24 mouse cellular contexts compared by ENCODE assay signal in the genomic region with DNA sequence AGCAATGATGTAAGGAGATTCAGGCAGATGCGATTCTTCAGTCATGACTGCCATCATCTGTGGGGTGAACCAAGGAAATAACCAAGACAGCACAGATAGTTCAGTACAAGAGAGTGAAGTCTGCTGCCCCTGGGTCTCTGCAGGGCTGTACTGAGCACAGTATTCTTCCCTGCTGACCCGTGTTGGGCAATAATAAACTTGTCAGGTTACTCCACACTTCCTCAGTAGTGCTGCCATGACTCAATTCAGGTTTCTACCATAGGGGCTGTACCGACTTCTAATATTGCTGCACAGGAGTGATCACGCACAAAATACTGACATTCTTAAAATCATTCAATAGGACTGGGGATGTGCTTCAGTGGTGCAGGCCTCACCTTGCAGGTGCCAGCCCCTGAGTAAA. TPM values are rescaled to one million over a fixed set of nuclear protein-coding genes. Genes with fewer than 3 reads are reported as not detected.
DNase-seq lines count a peak whose midpoint lies in the region; ATAC-seq and TF ChIP-seq lines count a peak whose summit lies in the region.
"Had no signal": no experiment of that assay in that cellular context is flagged by ENCODE, and none has a peak within 500 bp of the region (broad histone marks: within the 10 kb centered on the region; RNA-seq: fewer than 3 reads in every experiment).

No protein-coding gene starts in this region.

- no peaks in the 10 kb centered on the region for H3K9me3 ChIP-seq in liver, postnatal 0 days (ENCODE audit: low read length)
- H3K9me3 ChIP-seq: forebrain, embryonic 13.5 days; heart, embryonic 12.5 days; limb, embryonic 15.5 days; stomach, embryonic 15.5 days had no signal

- H3K27ac ChIP-seq in gastrocnemius, adult 2 months: peak overlapping the region; percentile 73
- H3K27ac ChIP-seq in liver, postnatal 0 days (ENCODE audit: low read depth): no peak overlapping the region
- H3K27ac ChIP-seq: forebrain, embryonic 13.5 days; limb, embryonic 15.5 days; stomach, embryonic 15.5 days had no signal

- TF ChIP-seq POLR2A in lung, adult 2 months (IDR thresholded peaks at IDR 0.05; ENCODE audit: borderline replicate concordance, extremely low read depth, low read depth, low read length): no peak

- H3K27me3 ChIP-seq in liver, postnatal 0 days (ENCODE audit: insufficient read depth, low read length): no peaks in the 10 kb centered on the region
- H3K27me3 ChIP-seq: forebrain, embryonic 13.5 days; heart, embryonic 12.5 days; limb, embryonic 15.5 days; stomach, embryonic 15.5 days had no signal

- 86% methylated on average over 4 of the region's 4 CpGs for WGBS in lung, adult 2 months
- WGBS in liver, postnatal 0 days (ENCODE audit: insufficient replicate concordance): 74% methylated on average over 4 of the region's 4 CpGs

- H3K4me1 ChIP-seq in lung, adult 2 months (ENCODE audit: control insufficient read depth, insufficient read depth, low read length): peaks cover 6% of the 10 kb centered on the region
- peaks cover 16% of the 10 kb centered on the region for H3K4me1 ChIP-seq in liver, postnatal 0 days (ENCODE audit: insufficient read depth)
- H3K4me1 ChIP-seq: forebrain, embryonic 13.5 days; stomach, embryonic 15.5 days had no signal

- no peak for TF ChIP-seq CTCF in gastrocnemius, adult 2 months (IDR thresholded peaks at IDR 0.05)
- TF ChIP-seq CTCF in lung, adult 2 months (IDR thresholded peaks at IDR 0.05; ENCODE audit: insufficient read depth, low read length): no peak
- no peak for TF ChIP-seq CTCF in liver, postnatal 0 days (IDR thresholded peaks at IDR 0.05; ENCODE audit: low read depth)

- no peak overlapping the region for H3K4me2 ChIP-seq in liver, postnatal 0 days (ENCODE audit: low read depth, low read length)
- H3K4me2 ChIP-seq: forebrain, embryonic 13.5 days; heart, embryonic 12.5 days; limb, embryonic 15.5 days; stomach, embryonic 15.5 days had no signal

- H3K36me3 ChIP-seq in liver, postnatal 0 days (replicated peaks; ENCODE audit: insufficient read depth, low read length): no peaks in the 10 kb centered on the region; the same call in 1 of the 2 replicates

- intact Hi-C loops in gastrocnemius, adult 2 months (cut with DNase I): no loop called here
- intact Hi-C loops in gastrocnemius, postnatal 14 days (cut with DNase I; ENCODE audit: low total_unique reads): no loop called here

- no peak overlapping the region for H3K9ac ChIP-seq in liver, postnatal 0 days (replicated peaks)
- H3K9ac ChIP-seq: forebrain, embryonic 13.5 days; heart, embryonic 12.5 days; limb, embryonic 15.5 days; stomach, embryonic 15.5 days had no signal

- no peak for DNase-seq in gastrocnemius, adult 2 months
- no peak for DNase-seq in gastrocnemius, adult 8-10 months (ENCODE audit: low spot score in 2 of 2)
- DNase-seq in lung, postnatal 14 days: peak; percentile 17
- no peak for DNase-seq in lung, adult 2 months
- DNase-seq in liver, postnatal 0 days: no peak
- DNase-seq in embryo, embryonic 11 days: no peak
- no peak for DNase-seq in gastrocnemius, postnatal 14 days
- DNase-seq: adrenal gland, postnatal 36 days; cerebellum, adult 2 months; cerebellum, postnatal 25 days; gastrocnemius, postnatal 10 days; heart, adult 18-20 months; heart, postnatal 10 days; kidney, adult 8-10 months; kidney, postnatal 10 days; left cerebral cortex, postnatal 4 days; thymus, postnatal 36 days had no signal

- ATAC-seq in liver, postnatal 0 days: peak; percentile 78
- ATAC-seq: forebrain, embryonic 13.5 days; lung, postnatal 0 days; midbrain, embryonic 16.5 days had no signal

- no peak for TF ChIP-seq EP300 in liver, postnatal 0 days (IDR thresholded peaks at IDR 0.05; ENCODE audit: low read depth)

- H3K4me3 ChIP-seq in gastrocnemius, adult 2 months: no peak overlapping the region
- no peak overlapping the region for H3K4me3 ChIP-seq in lung, adult 2 months (replicated peaks; ENCODE audit: extremely low read depth, low read depth, low read length)
- H3K4me3 ChIP-seq in liver, postnatal 0 days (ENCODE audit: low read depth, low read length): no peak overlapping the region
- H3K4me3 ChIP-seq: forebrain, embryonic 13.5 days; heart, embryonic 12.5 days; limb, embryonic 15.5 days; myocyte; stomach, embryonic 15.5 days had no signal

RNA-seq across cellular contexts. Expression of gene Lyrm1, which starts 16.5 kb away (rescaled TPM):
- total RNA-seq in gastrocnemius, adult 2 months (2021): 10 to 100 TPM; 11.8 to 12.8 TPM
- total RNA-seq in gastrocnemius, adult 8-10 months (2022): 10 to 100 TPM in 1 of 4 experiments, 1 to 10 TPM in 3; 8.2 to 11.5 (median 9.2) TPM
- 1.3 and 3.0 TPM in 2 replicates for polyA plus RNA-seq in lung, adult 2 months (2012; rRNA removed)
- polyA plus RNA-seq in liver, postnatal 0 days (2015; fragmentation: Nextera tagmentation; extraction: Ambion mirVana): 4.5 TPM in 2 replicates
- 10 to 100 TPM; 10.4 to 11.1 TPM for total RNA-seq in gastrocnemius, postnatal 14 days (2021)

RNA-seq across cellular contexts. Expression of gene Dcun1d3, which starts 16.9 kb away (rescaled TPM):
- 10 to 100 TPM; 16.8 to 25.3 TPM for total RNA-seq in gastrocnemius, adult 2 months (2021)
- total RNA-seq in gastrocnemius, adult 8-10 months (2022): 10 to 100 TPM; 13.2 to 22.6 (median 20.8) TPM
- polyA plus RNA-seq in lung, adult 2 months (2012; rRNA removed): 4.1 and 6.7 TPM in 2 replicates
- polyA plus RNA-seq in liver, postnatal 0 days (2015; fragmentation: Nextera tagmentation; extraction: Ambion mirVana): 3.4 and 3.8 TPM in 2 replicates
- 10 to 100 TPM; 13.9 to 14.1 TPM for total RNA-seq in gastrocnemius, postnatal 14 days (2021)
